Comparison of ENCODE assay signal across 11 mouse cellular contexts in genomic region chr14:117951265-117951664, GRCm38 (mm10).
DNase-seq lines count a peak whose midpoint lies in the region; ATAC-seq lines count a peak whose summit lies in the region.
"Had no signal": no experiment of that assay in that cellular context is flagged by ENCODE, and none has a peak within 500 bp of the region (broad histone marks: within the 10 kb centered on the region; RNA-seq: fewer than 3 reads in every experiment).

No protein-coding gene starts in this region.

- H3K36me3 ChIP-seq in heart, embryonic 16.5 days (ENCODE audit: control insufficient read depth, insufficient read depth): no peaks in the 10 kb centered on the region
- no peaks in the 10 kb centered on the region for H3K36me3 ChIP-seq in embryonic facial prominence, embryonic 10.5 days (replicated peaks)
- no peaks in the 10 kb centered on the region for H3K36me3 ChIP-seq in limb, embryonic 10.5 days
- H3K36me3 ChIP-seq: embryonic facial prominence, embryonic 13.5 days had no signal

- intact Hi-C loops in left cerebral cortex, postnatal 36 days (cut with DNase I): no loop called here

- 0 out of 2 replicates have a peak, but pooled peaks cover 6% of the 10 kb centered on the region for H3K4me1 ChIP-seq in heart, embryonic 16.5 days (ENCODE audit: control insufficient read depth, insufficient read depth, low read length)
- peaks cover 5% of the 10 kb centered on the region for H3K4me1 ChIP-seq in embryonic facial prominence, embryonic 10.5 days
- H3K4me1 ChIP-seq in limb, embryonic 10.5 days: peaks cover 4% of the 10 kb centered on the region

- peaks cover 19% of the 10 kb centered on the region for H3K9me3 ChIP-seq in heart, embryonic 16.5 days (replicated peaks; ENCODE audit: control insufficient read depth, low read length)
- peaks cover 4% of the 10 kb centered on the region; the same call in 1 of the 2 replicates for H3K9me3 ChIP-seq in embryonic facial prominence, embryonic 10.5 days
- H3K9me3 ChIP-seq in limb, embryonic 10.5 days (replicated peaks): no peaks in the 10 kb centered on the region; the same call in 1 of the 2 replicates

- ATAC-seq in heart, embryonic 16.5 days (replicated peaks; ENCODE audit: extremely low read depth, insufficient read depth, low FRiP score): peak; percentile 55; the same call in 1 of the 2 replicates
- no peak for ATAC-seq in erythroid progenitor cell, adult 5-6 weeks (replicated peaks; ENCODE audit: low FRiP score, poor library complexity, severe bottlenecking)
- ATAC-seq: intestine, postnatal 0 days had no signal

- DNase-seq in heart, adult 9 months (ENCODE audit: low spot score in 2 of 2): no peak
- peak; percentile 23 for DNase-seq in ZHBTc4 (ENCODE audit: low read depth, low spot score)
- DNase-seq in embryonic facial prominence, embryonic 10.5 days (ENCODE audit: low spot score): peak; percentile 18
- DNase-seq in limb, embryonic 10.5 days (ENCODE audit: low spot score): peak; percentile 30
- no peak for DNase-seq in left cerebral cortex, postnatal 36 days (ENCODE audit: low spot score in 2 of 2)
- no peak for DNase-seq in right cerebral cortex, postnatal 36 days (ENCODE audit: low spot score in 2 of 2)
- DNase-seq: gastrocnemius, postnatal 10 days had no signal

- 0 out of 2 replicates have a peak overlapping the region, but pooled peaks have one; percentile 2 for H3K4me3 ChIP-seq in heart, embryonic 16.5 days (ENCODE audit: low read length)
- H3K4me3 ChIP-seq in embryonic facial prominence, embryonic 10.5 days: no peak overlapping the region
- H3K4me3 ChIP-seq in limb, embryonic 10.5 days: no peak overlapping the region
- H3K4me3 ChIP-seq: embryonic facial prominence, embryonic 13.5 days had no signal

- no peak overlapping the region for H3K9ac ChIP-seq in heart, embryonic 16.5 days (ENCODE audit: low read length)
- H3K9ac ChIP-seq: embryonic facial prominence, embryonic 13.5 days had no signal

- peaks cover 79% of the 10 kb centered on the region for H3K27me3 ChIP-seq in heart, embryonic 16.5 days (ENCODE audit: control insufficient read depth, insufficient read depth, low read length)
- H3K27me3 ChIP-seq in embryonic facial prominence, embryonic 10.5 days (replicated peaks; ENCODE audit: low read depth, poor library complexity, severe bottlenecking): no peaks in the 10 kb centered on the region; the same call in 1 of the 2 replicates
- H3K27me3 ChIP-seq in limb, embryonic 10.5 days (ENCODE audit: low read depth, poor library complexity, severe bottlenecking): no peaks in the 10 kb centered on the region
- H3K27me3 ChIP-seq: embryonic facial prominence, embryonic 13.5 days had no signal

- H3K4me2 ChIP-seq in heart, embryonic 16.5 days (ENCODE audit: low read depth, low read length): peak overlapping the region; percentile 39
- H3K4me2 ChIP-seq: embryonic facial prominence, embryonic 13.5 days had no signal

- no peak overlapping the region for H3K27ac ChIP-seq in heart, embryonic 16.5 days (ENCODE audit: low read length)
- H3K27ac ChIP-seq in embryonic facial prominence, embryonic 10.5 days (replicated peaks): no peak overlapping the region
- no peak overlapping the region for H3K27ac ChIP-seq in limb, embryonic 10.5 days
- H3K27ac ChIP-seq: embryonic facial prominence, embryonic 13.5 days had no signal

- WGBS in heart, embryonic 16.5 days: 31% methylated on average over 15 of the region's 15 CpGs
- 65% methylated on average over 15 of the region's 15 CpGs for WGBS in embryonic facial prominence, embryonic 10.5 days
- WGBS in limb, embryonic 10.5 days: 67% methylated on average over 15 of the region's 15 CpGs

Comparison
In these comparisons a context has a peak if more than half of its experiments do, and no peak if none do; other contexts are left out.
1. DNase-seq: peak in ZHBTc4 (single experiment), embryonic facial prominence, embryonic 10.5 days (single experiment) and limb, embryonic 10.5 days (single experiment); none in heart, adult 9 months (0 of 2), left cerebral cortex, postnatal 36 days (0 of 2) and right cerebral cortex, postnatal 36 days (0 of 2).